Mouse (Mus musculus): ENCODE measurements around the gene Ret. TPM values are rescaled to one million over a fixed set of nuclear protein-coding genes. Genes with fewer than 3 reads are reported as not detected.

Gene Ret
- 1.2 and 2.1 TPM in 2 replicates for polyA plus RNA-seq (2016; fragmentation: Nextera tagmentation; extraction: Ambion mirVana)

GRCm38 (mm10) chr6:118197440-118197975 is at the start of gene Ret:
Gene Ret (minus strand): TSS chr6:118197718.
- under 1% methylated on average over 26 of the region's 26 CpGs for WGBS
- Histone ChIP-seq H3K27me3 (ENCODE audit: low read depth, poor library complexity, severe bottlenecking) (peaks cover 85% of the 10 kb centered on the region), H3K36me3 (no peaks in the 10 kb centered on the region), H3K27ac (replicated peaks) (peak within 1 kb of the TSS; percentile 46; the same call in 1 of the 2 replicates), H3K4me1 (peaks cover 20% of the 10 kb centered on the region), H3K9me3 (replicated peaks) (no peaks in the 10 kb centered on the region), H3K4me3 (peak within 1 kb of the TSS; percentile 77)
- no peak for DNase-seq (ENCODE audit: low spot score)

- Histone ChIP-seq H3K4me1 (peaks cover 3% of the 10 kb centered on the region; the same call in 1 of the 2 replicates), H3K27ac (replicated peaks) (no peak overlapping the region), H3K9me3 (replicated peaks) (no peaks in the 10 kb centered on the region), H3K4me3 (no peak overlapping the region), H3K27me3 (ENCODE audit: low read depth, poor library complexity, severe bottlenecking) (no peaks in the 10 kb centered on the region), H3K36me3 (no peaks in the 10 kb centered on the region)
- 90% methylated on average over 6 of the region's 6 CpGs for WGBS
- DNase-seq (ENCODE audit: low spot score): no peak
Observed at GRCm38 (mm10) chr6:118247161-118247560, 49.6 kb upstream of the Ret start.

GRCm38 (mm10) chr6:118244106-118244505 is 46.6 kb upstream of the Ret start:
- H3K4me1 ChIP-seq: peaks cover 3% of the 10 kb centered on the region; the same call in 1 of the 2 replicates
- DNase-seq (ENCODE audit: low spot score): no peak
- no peaks in the 10 kb centered on the region for H3K27me3 ChIP-seq (ENCODE audit: low read depth, poor library complexity, severe bottlenecking)
- H3K4me3 ChIP-seq: no peak overlapping the region
- WGBS: 82% methylated on average over 7 of the region's 7 CpGs
- H3K36me3 ChIP-seq: no peaks in the 10 kb centered on the region
- H3K9me3 ChIP-seq (replicated peaks): no peaks in the 10 kb centered on the region
- no peak overlapping the region for H3K27ac ChIP-seq (replicated peaks)

GRCm38 (mm10) chr6:118242941-118243340 is 45.4 kb upstream of the Ret start:
- 90% methylated on average over 5 of the region's 5 CpGs for WGBS
- DNase-seq (ENCODE audit: low spot score): no peak
- no peaks in the 10 kb centered on the region for H3K4me1 ChIP-seq
- no peaks in the 10 kb centered on the region for H3K27me3 ChIP-seq (ENCODE audit: low read depth, poor library complexity, severe bottlenecking)
- no peaks in the 10 kb centered on the region for H3K36me3 ChIP-seq
- H3K9me3 ChIP-seq (replicated peaks): no peaks in the 10 kb centered on the region
- H3K27ac ChIP-seq (replicated peaks): no peak overlapping the region
- H3K4me3 ChIP-seq: no peak overlapping the region

- 27% methylated on average over 3 of the region's 3 CpGs for WGBS
- no peak for DNase-seq (ENCODE audit: low spot score)
- no peaks in the 10 kb centered on the region for H3K9me3 ChIP-seq (replicated peaks)
Observed at GRCm38 (mm10) chr6:118226072-118226471, 28.6 kb upstream of the Ret start.

GRCm38 (mm10) chr6:118222471-118222870 is 25.0 kb upstream of the Ret start:
- no peaks in the 10 kb centered on the region for H3K36me3 ChIP-seq
- H3K4me1 ChIP-seq: peaks cover 5% of the 10 kb centered on the region; the same call in 1 of the 2 replicates
- no peak overlapping the region for H3K4me3 ChIP-seq
- H3K27ac ChIP-seq (replicated peaks): no peak overlapping the region
- no peaks in the 10 kb centered on the region for H3K9me3 ChIP-seq (replicated peaks)
- H3K27me3 ChIP-seq (ENCODE audit: low read depth, poor library complexity, severe bottlenecking): no peaks in the 10 kb centered on the region
- DNase-seq (ENCODE audit: low spot score): no peak
- WGBS: 83% methylated on average over 2 of the region's 2 CpGs

More at GRCm38 (mm10) chr6:118226072-118226471, 28.6 kb upstream of the Ret start:
- Histone ChIP-seq H3K4me3 (no peak overlapping the region), H3K27me3 (ENCODE audit: low read depth, poor library complexity, severe bottlenecking) (no peaks in the 10 kb centered on the region), H3K27ac (replicated peaks) (no peak overlapping the region), H3K36me3 (no peaks in the 10 kb centered on the region), H3K4me1 (peaks cover 5% of the 10 kb centered on the region; the same call in 1 of the 2 replicates)

- no peaks in the 10 kb centered on the region for H3K36me3 ChIP-seq
- no peak overlapping the region for H3K4me3 ChIP-seq
- no peaks in the 10 kb centered on the region for H3K27me3 ChIP-seq (ENCODE audit: low read depth, poor library complexity, severe bottlenecking)
- H3K9me3 ChIP-seq (replicated peaks): no peaks in the 10 kb centered on the region
- DNase-seq (ENCODE audit: low spot score): no peak
- 94% methylated on average over 9 of the region's 9 CpGs for WGBS
- no peaks in the 10 kb centered on the region for H3K4me1 ChIP-seq
- H3K27ac ChIP-seq (replicated peaks): no peak overlapping the region
Observed at GRCm38 (mm10) chr6:118215676-118216075, 18.2 kb upstream of the Ret start.

- Histone ChIP-seq H3K9me3 (replicated peaks) (no peaks in the 10 kb centered on the region), H3K4me1 (no peaks in the 10 kb centered on the region), H3K27ac (replicated peaks) (no peak overlapping the region), H3K4me3 (no peak overlapping the region), H3K36me3 (no peaks in the 10 kb centered on the region), H3K27me3 (ENCODE audit: low read depth, poor library complexity, severe bottlenecking) (0 out of 2 replicates have a peak, but pooled peaks cover 3% of the 10 kb centered on the region)
- WGBS: 89% methylated on average over 8 of the region's 8 CpGs
- DNase-seq (ENCODE audit: low spot score): no peak
Observed at GRCm38 (mm10) chr6:118208326-118208725, 10.8 kb upstream of the Ret start.

GRCm38 (mm10) chr6:118206386-118206785 is 8.9 kb upstream of the Ret start:
- no peaks in the 10 kb centered on the region for H3K4me1 ChIP-seq
- H3K36me3 ChIP-seq: no peaks in the 10 kb centered on the region
- WGBS: 85% methylated on average over 6 of the region's 6 CpGs
- DNase-seq (ENCODE audit: low spot score): no peak
- H3K27ac ChIP-seq (replicated peaks): no peak overlapping the region
- no peak overlapping the region for H3K4me3 ChIP-seq
- H3K9me3 ChIP-seq (replicated peaks): no peaks in the 10 kb centered on the region
- peaks cover 9% of the 10 kb centered on the region; the same call in 1 of the 2 replicates for H3K27me3 ChIP-seq (ENCODE audit: low read depth, poor library complexity, severe bottlenecking)

- WGBS: 64% methylated on average over 7 of the region's 7 CpGs
- no peaks in the 10 kb centered on the region for H3K36me3 ChIP-seq
- no peak for DNase-seq (ENCODE audit: low spot score)
Observed at GRCm38 (mm10) chr6:118205176-118205890, 7.8 kb upstream of the Ret start.

GRCm38 (mm10) chr6:118204112-118204511 is 6.6 kb upstream of the Ret start:
- peaks cover 32% of the 10 kb centered on the region for H3K27me3 ChIP-seq (ENCODE audit: low read depth, poor library complexity, severe bottlenecking)
- no peaks in the 10 kb centered on the region for H3K9me3 ChIP-seq (replicated peaks)
- H3K4me3 ChIP-seq: no peak overlapping the region
- DNase-seq (ENCODE audit: low spot score): no peak
- no peaks in the 10 kb centered on the region for H3K36me3 ChIP-seq
- H3K27ac ChIP-seq (replicated peaks): no peak overlapping the region
- no peaks in the 10 kb centered on the region for H3K4me1 ChIP-seq
- 80% methylated on average over 1 of the region's 1 CpGs for WGBS

More at GRCm38 (mm10) chr6:118205176-118205890, 7.8 kb upstream of the Ret start:
- Histone ChIP-seq H3K27me3 (ENCODE audit: low read depth, poor library complexity, severe bottlenecking) (peaks cover 20% of the 10 kb centered on the region), H3K27ac (replicated peaks) (no peak overlapping the region), H3K4me1 (no peaks in the 10 kb centered on the region), H3K4me3 (no peak overlapping the region), H3K9me3 (replicated peaks) (no peaks in the 10 kb centered on the region)

GRCm38 (mm10) chr6:118196751-118197439 is 623 bp downstream of the Ret start:
- peak; percentile 63 for DNase-seq (ENCODE audit: low spot score)
- Histone ChIP-seq H3K4me1 (peaks cover 20% of the 10 kb centered on the region), H3K27me3 (ENCODE audit: low read depth, poor library complexity, severe bottlenecking) (peaks cover 85% of the 10 kb centered on the region), H3K9me3 (replicated peaks) (no peaks in the 10 kb centered on the region), H3K27ac (replicated peaks) (peak overlapping the region; percentile 46; the same call in 1 of the 2 replicates), H3K36me3 (no peaks in the 10 kb centered on the region), H3K4me3 (peak overlapping the region; percentile 77)
- WGBS: under 1% methylated on average over 84 of the region's 84 CpGs
